ENCODE assay signal across 19 mouse cellular contexts in the genomic region with DNA sequence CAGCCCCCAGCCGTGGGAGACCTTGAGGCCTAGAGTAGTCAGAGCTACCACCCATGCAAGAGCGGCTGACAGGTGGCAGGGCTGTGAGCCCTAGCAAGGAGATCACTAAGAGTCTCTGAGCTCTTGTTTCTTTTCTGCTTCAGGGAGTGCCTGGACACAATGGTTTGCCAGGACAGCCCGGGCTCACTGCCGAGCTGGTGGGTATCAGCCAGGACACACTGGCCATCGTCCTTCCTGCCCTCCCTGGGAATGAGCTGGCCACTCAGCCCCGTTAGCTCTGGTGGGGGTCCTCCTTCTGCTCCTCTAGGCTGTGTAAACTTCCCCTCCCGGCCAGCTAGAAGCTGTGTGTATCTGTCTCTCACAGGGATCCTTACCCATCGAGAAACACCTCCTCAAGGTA. TPM values are rescaled to one million over a fixed set of nuclear protein-coding genes. Genes with fewer than 3 reads are reported as not detected.
DNase-seq lines count a peak whose midpoint lies in the region; ATAC-seq and TF ChIP-seq lines count a peak whose summit lies in the region.
"Had no signal": no experiment of that assay in that cellular context is flagged by ENCODE, and none has a peak within 500 bp of the region (broad histone marks: within the 10 kb centered on the region; RNA-seq: fewer than 3 reads in every experiment).

No protein-coding gene starts in this region.

- H3K36me3 ChIP-seq in limb, embryonic 13.5 days: peaks cover 29% of the 10 kb centered on the region
- no peaks in the 10 kb centered on the region for H3K36me3 ChIP-seq in limb, embryonic 10.5 days
- no peaks in the 10 kb centered on the region for H3K36me3 ChIP-seq in hindbrain, postnatal 0 days (ENCODE audit: insufficient read depth, low read length)
- H3K36me3 ChIP-seq: forebrain, embryonic 10.5 days; heart, embryonic 13.5 days; intestine, embryonic 15.5 days; midbrain, embryonic 13.5 days had no signal

- no peak overlapping the region for H3K4me3 ChIP-seq in limb, embryonic 13.5 days
- H3K4me3 ChIP-seq in limb, embryonic 10.5 days: no peak overlapping the region
- no peak overlapping the region for H3K4me3 ChIP-seq in hindbrain, postnatal 0 days (ENCODE audit: low read length)
- H3K4me3 ChIP-seq: forebrain, embryonic 10.5 days; heart, embryonic 13.5 days; intestine, embryonic 15.5 days; midbrain, embryonic 13.5 days; myocyte had no signal

- WGBS in limb, embryonic 13.5 days: 58% methylated on average over 8 of the region's 8 CpGs
- WGBS in limb, embryonic 10.5 days: 60% methylated on average over 8 of the region's 8 CpGs
- WGBS in hindbrain, postnatal 0 days: 30% methylated on average over 8 of the region's 8 CpGs

- H3K27me3 ChIP-seq in limb, embryonic 13.5 days: peaks cover 37% of the 10 kb centered on the region
- peaks cover 63% of the 10 kb centered on the region for H3K27me3 ChIP-seq in limb, embryonic 10.5 days (ENCODE audit: low read depth, poor library complexity, severe bottlenecking)
- H3K27me3 ChIP-seq in hindbrain, postnatal 0 days (ENCODE audit: insufficient read depth, low read length): no peaks in the 10 kb centered on the region

- peak overlapping the region; percentile 13; the same call in 1 of the 2 replicates for H3K9ac ChIP-seq in limb, embryonic 13.5 days
- no peak overlapping the region for H3K9ac ChIP-seq in hindbrain, postnatal 0 days (replicated peaks; ENCODE audit: low read length)
- H3K9ac ChIP-seq: heart, embryonic 13.5 days; intestine, embryonic 15.5 days; liver, postnatal 0 days; midbrain, embryonic 13.5 days had no signal

- ATAC-seq in limb, embryonic 13.5 days (ENCODE audit: low FRiP score, low read depth): no peak
- no peak for ATAC-seq in hindbrain, postnatal 0 days
- ATAC-seq: intestine, embryonic 15.5 days; liver, postnatal 0 days; midbrain, embryonic 13.5 days had no signal

- peaks cover 42% of the 10 kb centered on the region for H3K4me1 ChIP-seq in limb, embryonic 13.5 days
- H3K4me1 ChIP-seq in limb, embryonic 10.5 days: peaks cover 14% of the 10 kb centered on the region
- peaks cover 46% of the 10 kb centered on the region for H3K4me1 ChIP-seq in hindbrain, postnatal 0 days (ENCODE audit: insufficient read depth, low read length)
- H3K4me1 ChIP-seq: intestine, embryonic 15.5 days had no signal

- no peaks in the 10 kb centered on the region for H3K9me3 ChIP-seq in limb, embryonic 13.5 days
- H3K9me3 ChIP-seq in limb, embryonic 10.5 days (replicated peaks): no peaks in the 10 kb centered on the region
- H3K9me3 ChIP-seq in hindbrain, postnatal 0 days (ENCODE audit: low read length): no peaks in the 10 kb centered on the region
- H3K9me3 ChIP-seq: forebrain, embryonic 10.5 days; heart, embryonic 13.5 days; intestine, embryonic 15.5 days; midbrain, embryonic 13.5 days had no signal

- no peak for TF ChIP-seq CTCF in hindbrain, postnatal 0 days (IDR thresholded peaks at IDR 0.05; ENCODE audit: low read depth)

- H3K27ac ChIP-seq in limb, embryonic 13.5 days: no peak overlapping the region
- H3K27ac ChIP-seq in limb, embryonic 10.5 days: no peak overlapping the region
- peak overlapping the region; percentile 60; the same call in 1 of the 2 replicates for H3K27ac ChIP-seq in hindbrain, postnatal 0 days
- H3K27ac ChIP-seq: forebrain, embryonic 10.5 days; heart, embryonic 13.5 days; intestine, embryonic 15.5 days; midbrain, embryonic 13.5 days had no signal

- H3K4me2 ChIP-seq in limb, embryonic 13.5 days (replicated peaks): no peak overlapping the region
- H3K4me2 ChIP-seq in hindbrain, postnatal 0 days (ENCODE audit: low read depth, low read length): no peak overlapping the region
- H3K4me2 ChIP-seq: heart, embryonic 13.5 days; intestine, embryonic 15.5 days; midbrain, embryonic 13.5 days had no signal

- DNase-seq in heart, adult 18-20 months: peak; percentile 37 to 48
- DNase-seq in heart, adult 11 months: no peak
- no peak for DNase-seq in limb, embryonic 10.5 days (ENCODE audit: low spot score)
- peak; percentile 80 for DNase-seq in cerebellum, adult 9-11 months
- peak; percentile 62 for DNase-seq in hindbrain, postnatal 0 days (ENCODE audit: low spot score)
- no peak for DNase-seq in kidney, postnatal 10 days
- DNase-seq: adrenal gland, adult 8-10 months; kidney, adult 9 months; liver, postnatal 0 days; lung, postnatal 10 days; right cerebral cortex, postnatal 14 days; spleen, adult 18-20 months; thymus, postnatal 36 days had no signal

RNA-seq across cellular contexts. Expression of gene Pef1, which starts 25.5 kb away (rescaled TPM):
- total RNA-seq in heart, adult 18-20 months (2021): 10 to 100 TPM; 31.3 to 40.1 TPM
- 64.1 and 64.3 TPM in 2 replicates for polyA plus RNA-seq in limb, embryonic 13.5 days (2015; fragmentation: Nextera tagmentation; extraction: Ambion mirVana)
- 71.4 and 73.4 TPM in 2 replicates for polyA plus RNA-seq in limb, embryonic 10.5 days (2016; fragmentation: Nextera tagmentation; extraction: Ambion mirVana)
- total RNA-seq in hindbrain, postnatal 0 days (2014; rRNA removed): 82.6 and 93.4 TPM in 2 replicates
- 59.8 and 62.0 TPM in 2 replicates for polyA plus RNA-seq in hindbrain, postnatal 0 days (2015; fragmentation: Nextera tagmentation; extraction: Ambion mirVana)

RNA-seq across cellular contexts. Expression of gene Col16a1, which starts 29.2 kb away (rescaled TPM):
- 1 to 10 TPM; 4.5 to 4.6 TPM for total RNA-seq in heart, adult 18-20 months (2021)
- polyA plus RNA-seq in limb, embryonic 13.5 days (2015; fragmentation: Nextera tagmentation; extraction: Ambion mirVana): 64.6 and 65.8 TPM in 2 replicates
- 3.9 and 10.2 TPM in 2 replicates for polyA plus RNA-seq in limb, embryonic 10.5 days (2016; fragmentation: Nextera tagmentation; extraction: Ambion mirVana)
- 19.9 and 21.5 TPM in 2 replicates for total RNA-seq in hindbrain, postnatal 0 days (2014; rRNA removed)
- polyA plus RNA-seq in hindbrain, postnatal 0 days (2015; fragmentation: Nextera tagmentation; extraction: Ambion mirVana): 13.1 and 13.8 TPM in 2 replicates

Comparison
In these comparisons a context has a peak if more than half of its experiments do, and no peak if none do; other contexts are left out.
1. DNase-seq: peak in heart, adult 18-20 months (2 of 2), cerebellum, adult 9-11 months (single experiment) and hindbrain, postnatal 0 days (single experiment); none in heart, adult 11 months (single experiment), limb, embryonic 10.5 days (single experiment) and kidney, postnatal 10 days (single experiment).